Mouse (Mus musculus) retina, postnatal 1 day (tissue): ENCODE data around the gene Sestd1.

ENCODE experiments used
- DNase-seq: peaks from one replicate; pipeline ENCODE4 v3.0.0-alpha.2; 2012

The Sestd1 gene

GRCm38 (mm10) chr2:77171444-77172240, 108.8 kb downstream of the Sestd1 start:
- peak; percentile 48 for DNase-seq

GRCm38 (mm10) chr2:77170633-77171105, 109.7 kb downstream of the Sestd1 start, which contains the start of gene Ccdc141:
Ccdc141 (minus strand) TSS chr2:77170636.
- no peak for DNase-seq

- DNase-seq = peak; percentile 61
Observed at GRCm38 (mm10) chr2:77169916-77170632, 110.3 kb downstream of the Sestd1 start.

DNA sequence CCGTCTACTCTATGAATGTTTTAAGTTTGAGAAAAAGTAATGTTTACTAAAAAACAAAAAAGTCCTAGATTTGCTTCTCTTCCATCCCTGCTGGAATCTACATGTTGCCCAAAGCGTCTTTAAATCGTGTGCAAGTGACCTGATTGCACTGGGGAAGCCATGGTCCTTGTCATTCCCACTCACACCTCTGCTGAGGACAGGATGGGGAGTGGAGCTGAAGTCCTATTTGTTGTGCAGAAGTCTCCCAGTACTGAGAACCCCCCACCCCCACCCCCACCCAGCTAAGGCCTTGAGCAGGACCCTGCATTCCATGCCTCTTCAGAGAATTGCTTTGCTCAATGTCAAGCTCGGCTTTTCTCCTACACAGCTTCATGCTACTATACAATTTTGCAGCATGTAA, 111.2 kb downstream of the Sestd1 start:
- DNase-seq = no peak

GRCm38 (mm10) chr2:77168781-77169180, 111.6 kb downstream of the Sestd1 start:
- no peak for DNase-seq

GRCm38 (mm10) chr2:77168081-77168685, 112.2 kb downstream of the Sestd1 start:
- no peak for DNase-seq

- DNase-seq = no peak
Observed at GRCm38 (mm10) chr2:77166366-77166765, 114.0 kb downstream of the Sestd1 start.

GRCm38 (mm10) chr2:77164662-77165061, 115.7 kb downstream of the Sestd1 start:
- no peak for DNase-seq

DNA sequence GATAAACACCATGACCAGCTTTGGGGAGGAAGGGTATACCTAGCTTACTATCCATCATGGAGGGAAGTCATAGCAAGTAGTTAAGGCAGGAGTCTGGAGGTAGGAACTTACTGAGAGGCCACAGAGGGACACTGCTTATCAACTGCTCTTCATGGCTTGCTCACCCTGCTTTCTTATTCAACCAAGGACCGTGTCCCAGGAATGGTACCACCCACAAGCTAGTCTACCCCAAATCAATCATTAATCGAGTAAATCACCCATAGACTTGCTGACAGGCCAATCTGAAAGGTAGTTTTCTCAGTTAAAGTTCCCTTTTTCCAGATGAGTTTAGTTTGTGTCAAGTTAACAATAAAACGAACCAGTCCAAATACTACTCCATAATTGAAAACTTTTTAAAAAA, 117.0 kb downstream of the Sestd1 start:
- no peak for DNase-seq

DNA sequence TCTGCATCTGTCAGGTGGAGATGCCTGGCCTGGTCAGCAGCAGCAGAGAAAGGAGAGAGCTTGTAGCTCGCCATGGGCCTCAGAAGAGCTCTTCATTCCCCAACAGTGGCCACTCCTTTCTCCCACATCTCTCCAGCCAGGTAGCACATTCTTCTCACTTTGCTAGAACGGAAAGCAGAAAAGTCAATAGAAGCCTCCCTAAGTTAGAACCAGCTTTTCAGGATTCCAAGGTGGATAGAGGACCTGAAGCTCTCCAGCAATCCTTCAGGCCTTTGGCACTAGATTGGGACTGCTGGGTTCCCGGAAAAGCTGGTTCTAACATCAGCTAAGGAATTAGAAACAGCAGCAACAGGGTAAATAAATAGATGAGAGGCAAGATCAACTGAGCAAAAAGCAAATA, 118.3 kb downstream of the Sestd1 start:
- DNase-seq = no peak

GRCm38 (mm10) chr2:77157546-77157945, 122.8 kb downstream of the Sestd1 start:
- DNase-seq = no peak

- DNase-seq = no peak
Observed at GRCm38 (mm10) chr2:77154080-77154479, 126.3 kb downstream of the Sestd1 start.

DNA sequence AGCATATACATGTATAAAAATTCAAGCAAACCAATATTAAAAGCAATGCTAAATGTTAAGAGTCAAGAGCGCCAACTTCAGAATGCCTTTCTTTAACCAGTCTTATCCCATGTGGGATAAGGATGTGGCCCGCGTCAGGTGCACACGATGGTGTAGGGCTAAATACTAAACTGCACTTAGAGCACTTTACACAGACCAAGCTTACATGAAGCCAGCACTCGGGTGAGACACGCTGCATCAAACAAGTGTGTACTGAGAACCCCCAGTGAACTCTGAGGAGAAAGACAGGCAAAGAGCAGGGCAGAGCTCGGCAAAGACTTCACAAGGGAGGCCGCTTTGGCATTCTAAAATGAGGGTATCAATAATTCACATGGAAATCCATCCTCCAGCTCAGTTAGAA, 129.1 kb downstream of the Sestd1 start:
- DNase-seq = no peak

DNA sequence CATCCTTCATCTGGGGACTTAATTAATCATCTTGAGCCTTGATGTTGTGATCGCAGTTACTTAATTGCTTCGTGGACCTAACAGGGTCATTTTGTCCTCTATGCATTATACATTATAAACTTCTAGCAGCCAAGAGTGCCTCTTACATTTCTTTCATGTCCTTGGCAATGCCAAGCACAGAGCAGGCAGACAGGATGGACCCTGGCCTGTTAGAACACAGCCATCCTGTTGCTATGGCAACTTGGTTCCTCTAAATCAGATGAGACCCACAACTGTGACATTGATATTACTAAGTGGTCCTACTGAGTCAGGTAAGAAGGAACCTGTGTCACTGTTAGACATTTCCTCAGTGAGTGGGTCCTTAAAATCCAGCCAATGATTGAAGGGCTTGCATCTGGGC, 130.8 kb downstream of the Sestd1 start:
- no peak for DNase-seq

DNA sequence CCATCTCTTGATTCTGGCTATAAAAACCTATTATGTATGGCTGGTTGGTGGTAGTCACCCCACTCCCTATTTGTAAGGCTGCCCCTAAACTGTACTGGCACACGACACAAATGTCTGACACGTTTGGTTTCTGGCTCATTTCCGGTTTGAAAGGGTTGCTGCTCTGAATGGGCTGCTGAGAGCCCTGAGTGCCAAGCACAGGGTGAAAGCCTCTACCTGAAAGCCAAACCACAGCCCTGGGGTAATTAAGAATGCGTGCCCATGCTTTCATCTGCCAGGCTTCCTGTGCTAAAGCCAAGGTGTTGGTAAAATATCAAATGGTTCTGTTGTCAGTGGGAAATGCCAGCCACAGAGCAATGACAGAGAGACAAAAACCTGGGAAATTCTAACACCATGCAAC, 132.2 kb downstream of the Sestd1 start:
- DNase-seq = no peak

GRCm38 (mm10) chr2:77146968-77147367, 133.4 kb downstream of the Sestd1 start:
- no peak for DNase-seq

DNA sequence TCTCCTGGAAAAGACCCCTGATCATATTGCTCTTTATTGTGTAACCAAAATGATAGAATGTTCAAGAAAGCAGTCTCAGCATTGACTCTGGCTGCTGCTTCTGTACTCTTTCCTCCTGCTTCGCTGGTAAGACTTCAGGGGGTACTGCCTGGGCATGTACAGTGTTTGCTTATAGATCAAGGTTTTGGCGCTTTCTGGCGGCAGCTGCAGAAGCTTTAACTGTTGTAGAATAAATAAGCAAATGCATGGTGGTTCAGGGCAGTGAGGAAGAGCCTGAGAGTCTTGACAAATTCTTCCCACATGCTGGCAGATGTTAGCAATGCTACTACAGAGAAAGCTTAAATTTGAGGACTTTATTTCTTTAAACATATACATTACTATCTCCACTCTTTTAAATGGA, 134.1 kb downstream of the Sestd1 start:
- DNase-seq = no peak

DNA sequence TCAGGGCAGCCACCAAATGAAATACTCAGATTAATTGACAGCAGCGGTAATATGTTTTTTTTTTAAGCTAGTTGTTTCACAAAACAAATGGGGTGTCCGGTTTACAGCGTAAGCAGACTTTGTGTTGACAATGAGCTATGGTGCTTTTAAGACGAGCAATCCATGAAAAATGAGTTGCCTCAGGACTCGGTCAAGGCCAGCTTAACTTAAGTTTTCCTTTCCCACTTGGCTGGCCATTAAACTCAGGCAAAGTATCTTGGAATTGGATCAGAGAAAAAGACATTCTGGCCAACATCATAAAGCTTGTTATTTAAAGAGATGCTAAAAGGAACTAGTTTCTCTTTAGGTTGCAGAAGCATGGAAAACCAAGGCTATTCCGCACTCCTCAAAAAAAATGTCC, 136.9 kb downstream of the Sestd1 start:
- DNase-seq = no peak

- DNase-seq = no peak
Observed at GRCm38 (mm10) chr2:77138879-77139278, 141.5 kb downstream of the Sestd1 start.

DNA sequence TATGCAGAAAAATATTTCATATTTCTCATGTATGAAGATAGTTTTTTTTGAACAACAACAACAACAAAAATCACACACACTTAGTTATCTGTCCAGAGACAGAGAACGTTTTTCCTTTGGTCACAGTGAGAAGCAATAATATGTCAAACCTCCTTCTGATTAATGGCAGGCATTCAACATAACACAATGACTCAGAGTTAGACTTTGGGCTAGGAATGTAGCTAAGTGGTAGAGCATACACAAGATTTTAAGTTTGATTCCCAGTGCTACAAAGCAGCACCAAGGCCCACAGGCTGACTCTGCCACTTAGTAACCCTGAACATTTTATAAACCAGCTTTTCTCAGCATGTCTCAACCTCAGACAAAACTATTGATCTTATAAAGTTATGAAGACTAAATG, 145.5 kb downstream of the Sestd1 start:
- DNase-seq = no peak

DNA sequence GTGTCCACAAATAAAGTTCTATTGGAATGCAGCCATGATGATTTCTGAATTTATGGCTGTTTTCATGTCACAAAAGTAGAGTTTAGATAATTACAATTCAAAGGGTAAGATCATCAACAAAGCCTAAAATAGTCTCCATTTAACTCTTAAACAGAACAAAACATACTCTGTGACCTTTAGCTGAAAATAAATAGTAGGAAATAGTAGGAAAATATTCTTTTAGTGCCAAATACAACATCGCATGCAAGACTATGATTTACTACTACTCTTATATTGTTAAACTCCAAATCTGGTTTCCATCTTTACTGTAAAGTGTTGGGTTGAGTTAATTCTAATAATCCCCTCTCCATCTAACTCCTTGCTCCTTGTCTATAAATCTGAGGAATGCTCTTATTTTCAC, 147.0 kb downstream of the Sestd1 start:
- no peak for DNase-seq
